Mouse (Mus musculus) neutrophil, adult 5-6 weeks (primary cell): ENCODE data around the gene Hoxc5. TPM values are rescaled to one million over a fixed set of nuclear protein-coding genes. Genes with fewer than 3 reads are reported as not detected.

Experiments
- ATAC-seq: fragments of 151-379, 151-347 bp; 2 replicates; pipeline ENCODE4 v1.8.0; 2017; ENCODE audit warnings: mild to moderate bottlenecking, moderate TSS enrichment; ENCODE audit not compliant: insufficient number of reproducible peaks, poor library complexity, low FRiP score, severe bottlenecking; ENCODE audit errors: extremely low read depth
- total RNA-seq: library from RNA; stranded (forward); fragments of 200-1000 nt; gene quantifications from 2 replicates; pipeline ENCODE4 v1.2.3, GENCODE M21; 2017

Gene Hoxc5
- total RNA-seq, 1 experiment from 2014 or later: not detected

GRCm38 (mm10) chr15:102942739-102943467 is 24.3 kb upstream of the Hoxc5 start:
- ATAC-seq: no peak

- ATAC-seq: no peak
These were observed 23.8 kb upstream of the Hoxc5 start for GRCm38 (mm10) chr15:102943468-102943813.

DNA sequence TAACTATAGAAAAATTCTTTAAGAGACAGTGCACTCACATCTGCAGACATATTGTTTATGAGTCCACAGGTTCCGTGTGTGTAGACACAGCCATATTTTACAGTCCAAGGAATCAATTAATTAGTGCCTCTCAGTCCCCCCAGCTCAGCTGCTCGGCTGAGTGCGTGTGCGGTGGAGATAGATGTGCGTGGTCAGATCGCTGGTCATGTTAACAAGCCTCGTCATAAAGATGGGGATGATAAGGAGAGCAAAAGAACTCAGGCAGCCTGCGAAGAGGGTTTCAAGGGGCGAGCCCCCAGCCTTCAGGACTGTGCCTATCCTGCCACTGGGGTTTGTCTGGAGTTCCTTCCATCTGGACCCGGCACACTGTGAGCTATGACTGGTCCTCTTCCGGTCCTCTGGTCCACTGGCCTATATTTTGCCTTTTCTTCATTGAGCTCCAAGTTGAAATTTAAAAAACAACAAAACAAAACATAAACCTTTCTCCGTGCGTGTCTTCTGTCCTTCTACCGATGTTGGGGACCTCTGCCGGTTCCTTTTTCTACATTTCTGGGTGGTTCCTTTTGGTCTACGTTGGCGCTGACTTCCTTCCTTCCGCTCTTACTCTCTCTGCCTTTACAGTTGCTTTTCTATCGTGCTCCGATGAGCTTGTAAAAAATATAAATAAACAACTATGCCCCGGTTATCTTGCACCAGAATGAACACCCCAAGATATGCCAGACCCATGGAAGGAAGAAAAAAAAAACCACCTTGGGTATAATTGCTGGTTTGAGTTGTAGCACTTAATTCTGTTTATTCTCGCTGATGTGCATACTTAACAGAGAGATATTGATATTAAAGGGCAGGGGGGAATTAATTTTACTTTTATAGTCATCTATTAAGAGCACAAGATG is 21.8 kb upstream of the Hoxc5 start:
- no peak for ATAC-seq

GRCm38 (mm10) chr15:102947276-102947675 is 20.0 kb upstream of the Hoxc5 start:
- ATAC-seq: no peak

DNA sequence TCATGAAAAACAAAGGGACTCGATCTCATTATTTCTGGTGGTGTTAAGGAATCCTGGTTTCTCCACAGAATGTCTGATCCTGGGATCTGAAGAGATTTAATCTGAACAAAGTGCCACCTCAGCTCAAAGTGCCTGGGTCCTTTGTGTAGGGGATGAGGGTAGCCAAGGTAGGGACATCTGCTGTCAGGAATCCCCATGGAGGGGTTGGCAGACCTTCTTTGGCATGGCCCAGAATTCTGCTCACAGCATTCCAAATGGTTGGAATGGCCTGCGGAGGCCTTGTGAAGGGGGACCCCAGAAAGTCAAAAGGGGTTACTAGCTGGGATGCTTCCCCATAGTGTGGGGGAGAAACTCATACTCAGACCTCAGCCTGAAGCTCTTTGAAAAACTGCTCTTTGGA is 18.4 kb upstream of the Hoxc5 start:
- no peak for ATAC-seq

GRCm38 (mm10) chr15:102949696-102950095 is 17.5 kb upstream of the Hoxc5 start:
- no peak for ATAC-seq

- ATAC-seq: no peak
These were observed 16.4 kb upstream of the Hoxc5 start for GRCm38 (mm10) chr15:102950877-102951276.

DNA sequence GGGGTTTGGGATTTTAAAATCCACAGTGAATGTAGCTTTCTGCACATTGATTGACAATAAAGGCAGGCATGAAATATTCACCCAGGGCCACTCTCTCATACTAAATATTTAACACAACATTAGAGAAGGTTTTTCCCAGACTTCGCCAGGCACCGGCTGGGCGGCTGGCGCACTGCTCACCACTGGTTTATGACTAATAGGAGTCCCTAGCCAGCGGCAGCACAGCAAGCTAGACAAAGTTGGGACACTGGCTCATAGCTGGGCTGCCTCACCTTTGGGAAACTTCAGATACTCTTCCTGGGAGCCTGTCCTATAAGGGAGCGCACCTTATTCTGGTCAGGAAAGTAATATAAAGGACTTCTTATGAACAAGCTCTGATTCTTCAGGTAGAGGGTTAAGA is 13.7 kb upstream of the Hoxc5 start:
- ATAC-seq: no peak

DNA sequence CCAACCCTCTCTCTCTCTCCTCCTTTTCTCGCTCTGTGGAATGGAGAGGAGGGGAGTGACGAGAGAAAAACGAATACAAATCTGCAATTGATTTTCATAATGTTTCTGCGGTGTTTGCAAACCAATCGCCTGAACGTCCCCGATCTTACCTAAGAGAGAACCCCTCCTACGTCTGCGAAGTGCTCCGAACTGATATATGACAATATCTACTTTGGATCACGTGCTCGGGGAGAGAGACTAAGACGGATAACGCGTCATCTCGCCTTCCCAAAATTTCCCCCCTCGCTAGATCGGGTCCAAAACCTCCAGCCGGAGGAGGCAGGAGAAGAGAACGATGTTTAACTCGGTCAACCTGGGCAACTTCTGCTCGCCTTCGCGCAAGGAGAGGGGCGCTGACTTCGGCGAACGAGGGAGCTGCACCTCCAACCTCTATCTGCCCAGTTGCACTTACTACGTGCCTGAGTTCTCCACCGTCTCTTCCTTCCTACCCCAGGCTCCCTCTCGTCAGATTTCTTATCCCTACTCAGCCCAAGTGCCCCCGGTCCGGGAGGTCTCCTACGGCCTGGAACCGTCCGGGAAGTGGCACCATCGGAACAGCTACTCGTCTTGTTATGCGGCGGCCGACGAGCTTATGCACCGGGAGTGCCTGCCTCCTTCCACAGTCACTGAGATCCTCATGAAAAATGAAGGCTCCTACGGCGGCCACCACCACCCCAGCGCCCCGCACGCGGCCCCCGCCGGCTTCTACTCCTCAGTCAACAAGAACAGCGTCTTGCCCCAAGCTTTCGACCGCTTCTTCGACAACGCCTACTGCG is 12.8 kb upstream of the Hoxc5 start, which contains the start of gene Hoxc11:
Gene Hoxc11 (plus strand): TSS at position 236 of the 815 bp plus-strand sequence.
- ATAC-seq: no peak

- no peak for ATAC-seq
These were observed 12.2 kb upstream of the Hoxc5 start for GRCm38 (mm10) chr15:102955007-102955382.

GRCm38 (mm10) chr15:102955833-102956640 is 11.2 kb upstream of the Hoxc5 start:
- ATAC-seq: no peak

- no peak for ATAC-seq
These were observed 10.3 kb upstream of the Hoxc5 start for GRCm38 (mm10) chr15:102956906-102957305.

- ATAC-seq: no peak
These were observed 7.5 kb upstream of the Hoxc5 start for GRCm38 (mm10) chr15:102959663-102960191.

GRCm38 (mm10) chr15:102961728-102962127 is 5.5 kb upstream of the Hoxc5 start:
- ATAC-seq: no peak

DNA sequence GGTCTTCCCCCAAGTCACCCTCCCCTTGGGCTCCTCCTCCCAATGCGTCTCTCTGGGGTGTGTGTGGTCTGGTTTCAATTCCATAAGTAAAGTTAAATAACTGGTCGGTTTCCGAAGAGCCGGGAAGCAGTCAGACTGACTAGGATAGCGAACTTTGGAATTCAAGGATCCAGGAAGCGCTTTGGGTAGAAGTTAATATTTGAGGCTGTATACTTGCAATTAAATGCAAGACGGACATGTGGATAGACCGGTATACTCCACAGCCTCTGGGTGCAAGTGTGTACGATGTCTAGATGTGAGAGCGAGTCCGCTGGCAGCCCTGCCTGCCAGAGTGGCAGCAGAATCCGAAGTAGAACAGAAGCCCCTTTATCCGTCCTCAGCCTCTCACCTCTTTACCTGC is 4.8 kb upstream of the Hoxc5 start:
- no peak for ATAC-seq

DNA sequence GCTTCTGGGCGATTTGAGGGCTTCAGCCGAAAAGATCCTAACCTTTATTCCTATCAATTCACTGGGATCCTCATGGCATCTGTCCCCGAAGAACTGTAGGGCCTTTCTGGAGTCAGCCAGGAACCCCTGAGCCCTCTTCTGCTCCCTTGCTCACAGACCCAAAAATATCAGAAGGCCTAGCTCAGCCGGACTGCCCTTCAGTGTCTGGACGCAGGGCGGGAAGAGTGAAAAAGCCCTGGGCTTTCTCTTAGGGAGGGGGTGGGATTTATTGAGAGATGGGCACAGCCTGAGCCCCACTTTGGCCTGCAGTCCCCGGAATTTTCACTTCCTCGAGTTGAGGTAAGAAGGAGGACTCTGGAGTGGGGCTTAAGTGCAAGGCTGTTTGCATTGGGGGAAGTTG is 4.0 kb upstream of the Hoxc5 start:
- ATAC-seq: no peak

GRCm38 (mm10) chr15:102963671-102964640 is 3.3 kb upstream of the Hoxc5 start:
- no peak for ATAC-seq
